8 mouse cellular contexts compared by ENCODE assay signal in the genomic region with DNA sequence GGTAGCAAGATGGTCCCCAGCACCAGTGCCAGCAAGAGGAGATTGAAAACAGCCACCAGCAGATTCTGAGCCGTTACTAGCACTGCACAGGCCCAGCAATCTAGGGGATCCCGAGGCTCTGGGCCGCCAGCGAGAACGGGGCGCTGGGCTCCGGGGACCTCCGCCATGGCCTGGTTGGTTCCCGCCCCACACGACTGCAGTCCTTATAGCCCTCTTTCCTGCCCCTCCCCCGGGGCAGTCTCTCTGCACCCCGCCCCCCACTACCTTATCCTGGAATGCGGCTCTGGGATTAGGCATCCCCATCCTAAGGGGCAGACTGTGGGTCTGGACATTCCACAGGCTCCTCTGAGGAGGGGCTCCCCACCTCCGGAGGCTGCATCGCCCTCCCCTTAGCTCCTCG. TPM values are rescaled to one million over a fixed set of nuclear protein-coding genes. Genes with fewer than 3 reads are reported as not detected.
A peak's percentile ranks its signal among the peaks of the same experiment; 100 is the strongest.
DNase-seq lines count a peak whose midpoint lies in the region; ATAC-seq and TF ChIP-seq lines count a peak whose summit lies in the region.

Gene Tmem88, minus strand, starts transcription at position 176 of the 400 bp plus-strand sequence.

- peaks cover 50% of the 10 kb centered on the region for H3K4me1 ChIP-seq in erythroblast, embryonic 14.5 days (ENCODE audit: control insufficient read depth)
- H3K4me1 ChIP-seq in brown adipose tissue, adult 24 weeks (ENCODE audit: control insufficient read depth, insufficient read depth, insufficient read length, low read length), result no peaks in the 10 kb centered on the region; the same call in 1 of the 2 replicates
- peaks cover 10% of the 10 kb centered on the region; the same call in 1 of the 2 replicates for H3K4me1 ChIP-seq in forebrain, postnatal 0 days (ENCODE audit: insufficient read depth)
- peaks cover 42% of the 10 kb centered on the region for H3K4me1 ChIP-seq in hindbrain, embryonic 13.5 days (replicated peaks)
- H3K4me1 ChIP-seq in neural tube, embryonic 13.5 days (replicated peaks), result peaks cover 39% of the 10 kb centered on the region

- H3K27me3 ChIP-seq in erythroblast, embryonic 14.5 days (ENCODE audit: control insufficient read depth), result peaks cover 25% of the 10 kb centered on the region
- H3K27me3 ChIP-seq in forebrain, postnatal 0 days (ENCODE audit: insufficient read depth, low read length), result no peaks in the 10 kb centered on the region
- peaks cover 27% of the 10 kb centered on the region for H3K27me3 ChIP-seq in hindbrain, embryonic 13.5 days
- H3K27me3 ChIP-seq in neural tube, embryonic 13.5 days, result peaks cover 16% of the 10 kb centered on the region

- H3K27ac ChIP-seq in brown adipose tissue, adult 24 weeks (replicated peaks; ENCODE audit: low read depth, low read length), result peak within 1 kb of the TSS; percentile 99
- H3K27ac ChIP-seq in forebrain, postnatal 0 days (ENCODE audit: low read depth, low read length), result peak within 1 kb of the TSS; percentile 51; the same call in 1 of the 2 replicates
- H3K27ac ChIP-seq in hindbrain, embryonic 13.5 days, result peak within 1 kb of the TSS; percentile 98
- peak within 1 kb of the TSS; percentile 97 for H3K27ac ChIP-seq in neural tube, embryonic 13.5 days (replicated peaks)

- peak within 1 kb of the TSS; percentile 84 for H3K4me3 ChIP-seq in erythroblast, embryonic 14.5 days (replicated peaks)
- H3K4me3 ChIP-seq in brown adipose tissue, adult 24 weeks (ENCODE audit: insufficient read depth, low read depth, low read length), result peak within 1 kb of the TSS; percentile 85
- H3K4me3 ChIP-seq in forebrain, postnatal 0 days (ENCODE audit: low read depth, low read length), result no peak within 1 kb of the TSS
- peak within 1 kb of the TSS; percentile 66 for H3K4me3 ChIP-seq in hindbrain, embryonic 13.5 days
- peak within 1 kb of the TSS; percentile 54 for H3K4me3 ChIP-seq in neural tube, embryonic 13.5 days

- H3K9me3 ChIP-seq in erythroblast, embryonic 14.5 days (ENCODE audit: control insufficient read depth, low read length), result peaks cover 10% of the 10 kb centered on the region
- no peaks in the 10 kb centered on the region for H3K9me3 ChIP-seq in forebrain, postnatal 0 days (ENCODE audit: low read length)
- H3K9me3 ChIP-seq in hindbrain, embryonic 13.5 days, result no peaks in the 10 kb centered on the region
- H3K9me3 ChIP-seq in neural tube, embryonic 13.5 days, result no peaks in the 10 kb centered on the region

- peaks cover 30% of the 10 kb centered on the region for H3K36me3 ChIP-seq in erythroblast, embryonic 14.5 days (ENCODE audit: control insufficient read depth)
- peaks cover 37% of the 10 kb centered on the region for H3K36me3 ChIP-seq in forebrain, postnatal 0 days (ENCODE audit: insufficient read depth)
- H3K36me3 ChIP-seq in hindbrain, embryonic 13.5 days, result peaks cover 53% of the 10 kb centered on the region
- H3K36me3 ChIP-seq in neural tube, embryonic 13.5 days, result peaks cover 50% of the 10 kb centered on the region

- intact Hi-C loops in left cerebral cortex, postnatal 14 days (cut with DNase I), result loop anchor here (5.0 kb wide), 1 partner anchor 34 kb away; no protein-coding TSS in a partner anchor

- no peak for ATAC-seq in erythroblast, adult 5-6 weeks (replicated peaks; ENCODE audit: low FRiP score, poor library complexity, severe bottlenecking)
- ATAC-seq in forebrain, postnatal 0 days, result no peak
- no peak for ATAC-seq in hindbrain, embryonic 13.5 days (ENCODE audit: low FRiP score)
- ATAC-seq in neural tube, embryonic 13.5 days (ENCODE audit: low read depth), result no peak

- no peak for DNase-seq in forebrain, postnatal 0 days
- DNase-seq in liver, result peak; percentile 54
- DNase-seq in left cerebral cortex, postnatal 14 days (ENCODE audit: low spot score in 2 of 2), result no peak

- TF ChIP-seq CTCF in forebrain, postnatal 0 days (IDR thresholded peaks at IDR 0.05; ENCODE audit: low read depth), result no peak

- H3K4me2 ChIP-seq in forebrain, postnatal 0 days (ENCODE audit: low read depth), result peak within 1 kb of the TSS; percentile 24
- H3K4me2 ChIP-seq in hindbrain, embryonic 13.5 days, result peak within 1 kb of the TSS; percentile 80
- H3K4me2 ChIP-seq in neural tube, embryonic 13.5 days, result peak within 1 kb of the TSS; percentile 80

- peak within 1 kb of the TSS; percentile 7; the same call in 1 of the 2 replicates for H3K9ac ChIP-seq in forebrain, postnatal 0 days
- H3K9ac ChIP-seq in hindbrain, embryonic 13.5 days, result peak within 1 kb of the TSS; percentile 87
- H3K9ac ChIP-seq in neural tube, embryonic 13.5 days, result peak within 1 kb of the TSS; percentile 83

- 13% methylated on average over 15 of the region's 16 CpGs for WGBS in forebrain, postnatal 0 days
- 5% methylated on average over 16 of the region's 16 CpGs for WGBS in hindbrain, embryonic 13.5 days
- WGBS in neural tube, embryonic 13.5 days, result 8% methylated on average over 16 of the region's 16 CpGs

RNA-seq across cellular contexts. Expression of gene Tmem88, which starts in this region (rescaled TPM):
- 0.08 TPM in 1 of 2 replicates, not detected in the other for polyA plus RNA-seq in erythroblast, embryonic 14.5 days (2012)
- total RNA-seq in erythroblast, adult 5-6 weeks (2015; ENCODE audit: low replicate concordance), result not detected in 2 replicates
- not detected in 2 replicates for total RNA-seq in erythroblast, adult 5-6 weeks (2017; ENCODE audit: low replicate concordance)
- 4.1 and 8.3 TPM in 2 replicates for polyA plus RNA-seq in brown adipose tissue, adult 24 weeks (2012; ENCODE audit: insufficient read depth, insufficient read length, missing spikeins)
- total RNA-seq in forebrain, postnatal 0 days (2014; rRNA removed), result 2.0 and 2.4 TPM in 2 replicates
- 6.8 and 7.7 TPM in 2 replicates for polyA plus RNA-seq in forebrain, postnatal 0 days (2015; fragmentation: Nextera tagmentation; extraction: Ambion mirVana)
- 7.1 and 8.7 TPM in 2 replicates for polyA plus RNA-seq in hindbrain, embryonic 13.5 days (2015; fragmentation: Nextera tagmentation; extraction: Ambion mirVana)
- polyA plus RNA-seq in neural tube, embryonic 13.5 days (2015; fragmentation: Nextera tagmentation; extraction: Ambion mirVana), result 7.8 and 8.4 TPM in 2 replicates
- 1 to 10 TPM; 2.6 to 2.9 TPM for total RNA-seq in left cerebral cortex, postnatal 14 days (2021)

Comparison
In these comparisons a context has a peak if more than half of its experiments do, and no peak if none do; other contexts are left out.
1. H3K4me2 ChIP-seq: peak in every context shown above with its lines; median percentile 80 in hindbrain, embryonic 13.5 days; 80 in neural tube, embryonic 13.5 days; 24 in forebrain, postnatal 0 days.
2. H3K9ac ChIP-seq: peak in every context shown above with its lines; median percentile 87 in hindbrain, embryonic 13.5 days; 83 in neural tube, embryonic 13.5 days; 7 in forebrain, postnatal 0 days.